Mouse (Mus musculus) right cerebral cortex, postnatal 14 days (tissue): ENCODE results near the gene Klhl35.
A peak's percentile ranks its signal among the peaks of the same experiment; 100 is the strongest.

Experiments
- DNase-seq: peaks from one replicate; pipeline ENCODE4 v3.0.0; 2022

The Klhl35 gene

DNA sequence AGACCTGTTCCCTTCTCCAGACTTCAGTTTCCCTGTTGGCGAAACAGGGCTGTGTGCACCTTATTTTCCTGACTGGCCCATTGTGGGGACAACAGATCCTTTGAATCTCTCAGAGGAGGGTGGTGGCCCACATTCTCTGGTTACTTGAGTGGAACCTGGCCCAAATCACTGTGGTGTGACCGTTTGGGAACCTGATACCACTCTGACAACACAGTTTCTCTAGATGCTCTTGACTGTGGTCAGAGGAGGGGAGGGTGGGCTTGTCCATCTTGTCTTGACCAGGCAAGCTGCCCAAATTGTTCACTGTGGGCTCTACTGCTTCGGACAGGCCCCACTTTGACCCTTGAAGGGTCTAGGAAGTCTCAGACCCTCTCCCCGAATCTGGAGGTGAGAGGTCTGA lies 11.8 kb upstream of the Klhl35 start:
- DNase-seq = no peak

DNA sequence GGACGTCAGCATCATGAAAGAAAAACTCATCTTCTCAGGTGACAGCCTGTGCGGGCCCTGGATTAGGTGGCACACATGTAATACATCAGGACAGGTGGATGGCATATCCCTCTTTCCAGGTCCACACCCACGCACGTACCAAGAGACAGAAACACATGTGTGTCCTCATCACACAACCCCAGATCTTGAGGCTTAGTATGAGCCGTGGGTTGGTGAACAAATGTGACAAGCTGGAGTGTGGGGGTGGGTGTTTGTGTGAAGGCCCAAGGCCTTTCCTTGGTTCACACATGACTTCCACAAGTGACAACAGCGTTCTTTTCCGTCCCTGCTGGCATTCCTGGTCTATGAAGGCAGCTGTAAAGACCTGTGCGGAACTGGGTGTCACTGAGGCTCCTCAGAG lies 7.0 kb upstream of the Klhl35 start:
- DNase-seq = no peak

DNA sequence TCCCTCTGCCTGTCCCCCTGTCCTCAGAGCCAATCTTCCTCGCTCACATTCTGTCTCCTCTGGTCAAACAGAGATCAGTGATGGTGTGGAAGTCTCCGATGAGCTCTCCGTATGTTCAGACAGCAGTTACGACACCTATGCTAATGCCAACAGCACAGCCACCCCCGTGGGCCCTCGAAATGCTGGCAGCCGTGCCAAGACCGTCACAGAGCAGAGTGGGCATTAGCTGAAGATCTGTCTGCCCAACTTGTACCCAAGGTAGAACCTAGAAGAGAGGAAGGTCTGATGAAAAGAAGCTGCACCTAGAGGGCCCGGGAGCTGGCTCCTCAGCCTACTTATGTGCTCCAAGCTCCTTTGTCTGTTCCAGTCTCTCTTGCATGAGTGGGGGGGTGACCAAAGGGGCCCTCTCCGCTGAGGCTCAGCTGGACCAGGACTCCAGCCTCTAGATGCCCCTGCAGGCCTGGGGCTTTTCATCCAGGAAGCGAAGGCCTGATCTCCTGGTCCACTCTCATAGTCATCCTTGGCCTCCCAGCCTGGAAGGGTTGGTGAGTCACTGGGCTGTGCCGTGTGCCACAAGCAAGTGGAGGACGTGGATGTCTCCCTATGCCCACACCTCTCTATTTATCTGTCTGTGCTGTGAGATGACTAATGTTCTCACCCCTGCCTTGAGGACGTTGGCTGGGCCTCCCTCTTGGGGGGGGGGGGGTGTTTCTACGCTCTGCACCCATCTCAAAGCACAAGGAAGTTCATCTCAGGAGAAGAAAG lies 5.7 kb upstream of the Klhl35 start:
- DNase-seq = no peak

DNA sequence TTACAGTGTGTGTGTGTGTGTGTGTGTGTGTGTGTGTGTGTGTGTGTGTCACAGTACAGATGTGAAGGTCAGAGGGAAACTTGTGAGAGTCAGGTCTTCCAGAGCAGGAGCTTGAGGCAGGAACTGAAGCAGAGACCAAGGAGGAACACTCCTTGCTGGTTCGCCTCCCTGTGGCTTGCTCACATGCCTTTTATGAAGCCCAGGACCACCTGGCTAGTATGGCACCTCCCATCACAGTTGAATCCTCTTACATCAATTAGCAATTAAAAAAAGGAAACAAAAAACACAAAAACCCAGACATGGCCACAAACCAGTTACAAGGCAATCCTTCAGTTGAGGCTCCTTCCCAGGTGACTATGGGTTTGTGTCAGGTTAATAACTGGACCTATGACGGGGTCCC lies 2.7 kb upstream of the Klhl35 start:
- no peak for DNase-seq

DNA sequence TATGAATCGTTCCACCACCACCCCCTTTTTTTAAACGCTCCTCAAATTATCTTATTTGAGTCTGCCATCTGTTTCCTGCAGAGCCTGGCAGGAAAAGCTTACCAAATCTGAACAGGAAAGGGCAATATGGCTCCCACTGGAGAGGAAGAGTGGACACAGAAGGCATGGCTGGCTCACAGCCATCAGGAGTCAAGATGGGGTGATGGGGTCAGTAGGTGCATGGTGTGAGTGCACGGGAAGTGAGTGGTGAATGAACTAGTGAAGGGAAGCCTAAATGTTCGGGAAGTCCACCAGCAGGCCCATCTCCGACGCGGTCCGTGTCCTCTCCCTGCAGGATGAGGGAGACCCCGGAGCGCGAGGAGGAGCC lies 2.1 kb downstream of the Klhl35 start:
- no peak for DNase-seq

DNA sequence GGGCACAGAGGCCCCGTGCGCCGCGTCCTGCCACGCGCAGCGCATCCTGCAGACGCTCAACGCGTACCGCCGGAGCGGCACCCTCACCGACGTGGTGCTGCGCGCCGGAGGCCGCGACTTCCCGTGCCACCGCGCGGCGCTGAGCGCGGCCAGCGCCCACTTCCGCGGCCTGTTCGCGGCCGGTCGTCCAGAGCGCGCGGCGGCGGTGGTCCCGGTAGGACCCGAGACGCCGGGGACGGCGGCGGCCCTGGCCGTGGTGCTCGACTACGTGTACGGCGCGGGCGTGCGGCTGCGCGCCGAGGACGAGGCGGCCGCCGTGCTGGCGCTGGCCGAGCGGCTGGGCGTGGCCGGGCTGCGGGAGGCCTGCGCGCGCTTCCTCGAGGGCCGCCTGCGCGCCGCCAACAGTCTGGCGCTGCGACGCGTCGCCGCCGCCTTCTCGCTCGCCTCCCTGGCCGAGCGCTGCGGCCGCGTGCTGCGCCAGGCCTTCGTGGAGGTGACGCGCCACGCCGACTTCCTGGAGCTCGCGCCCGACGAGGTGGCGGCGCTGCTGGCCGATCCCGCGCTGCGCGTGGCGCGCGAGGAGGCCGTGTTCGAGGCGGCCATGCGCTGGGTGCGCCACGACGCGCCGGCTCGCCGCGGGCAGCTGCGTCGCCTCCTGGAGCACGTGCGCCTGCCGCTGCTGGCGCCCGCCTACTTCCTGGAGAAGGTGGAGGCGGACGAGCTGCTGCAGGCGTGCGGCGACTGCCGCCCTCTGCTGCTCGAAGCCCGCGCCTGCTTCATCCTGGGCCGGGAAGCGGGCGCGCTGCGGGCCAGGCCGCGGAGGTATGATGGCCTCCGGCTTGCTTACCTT lies 2.7 kb downstream of the Klhl35 start:
- DNase-seq = peak; percentile 73

DNA sequence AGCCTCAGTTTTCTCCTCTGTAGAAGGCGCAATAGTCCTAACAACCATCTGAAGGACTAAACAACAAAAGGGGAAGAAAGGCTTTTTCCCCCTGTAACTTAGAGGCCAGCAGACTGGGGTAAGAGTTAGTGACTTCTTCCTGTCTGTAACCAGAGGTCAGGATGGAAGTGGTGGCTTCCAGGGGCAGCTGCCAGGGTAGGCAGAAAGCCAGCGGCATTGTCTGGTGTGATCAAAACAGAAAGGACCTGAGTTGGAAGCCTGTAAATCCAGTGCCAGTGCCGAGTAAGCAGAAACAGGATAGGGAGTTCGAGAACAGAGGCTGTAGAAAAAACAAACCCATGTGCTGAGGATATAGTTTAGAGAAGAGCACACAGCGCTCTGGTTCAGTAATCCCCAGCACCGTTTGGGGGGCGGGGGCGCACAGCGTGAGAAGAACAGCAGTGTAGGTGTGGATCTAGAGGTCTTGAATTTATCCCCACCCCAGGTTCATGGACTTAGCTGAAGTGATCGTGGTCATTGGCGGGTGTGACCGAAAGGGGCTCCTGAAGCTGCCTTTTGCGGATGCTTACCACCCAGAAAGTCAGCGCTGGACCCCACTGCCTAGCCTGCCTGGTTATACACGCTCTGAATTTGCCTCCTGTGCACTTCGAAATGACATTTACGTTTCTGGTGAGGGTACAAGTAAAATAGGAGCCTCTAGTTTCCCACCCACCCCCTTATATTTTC lies 4.0 kb downstream of the Klhl35 start:
- no peak for DNase-seq

DNA sequence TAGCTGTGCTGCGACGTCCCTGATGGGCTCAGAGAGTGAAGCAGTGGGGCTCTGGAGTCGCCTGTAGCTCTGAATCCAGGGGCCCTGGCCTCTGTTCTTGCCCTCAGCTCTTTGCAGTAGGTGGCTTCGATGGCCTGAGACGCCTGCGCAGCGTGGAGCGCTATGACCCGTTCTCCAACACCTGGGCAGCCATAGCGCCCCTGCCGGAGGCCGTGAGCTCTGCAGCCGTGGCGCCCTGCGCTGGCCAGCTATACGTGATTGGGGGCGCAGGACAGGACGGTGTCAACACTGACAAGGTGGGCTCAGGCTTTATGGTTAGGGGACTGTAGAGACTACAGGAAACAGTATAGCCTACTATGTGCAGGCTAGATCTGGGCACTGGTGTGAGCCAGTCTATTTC lies 5.8 kb downstream of the Klhl35 start:
- no peak for DNase-seq

DNA sequence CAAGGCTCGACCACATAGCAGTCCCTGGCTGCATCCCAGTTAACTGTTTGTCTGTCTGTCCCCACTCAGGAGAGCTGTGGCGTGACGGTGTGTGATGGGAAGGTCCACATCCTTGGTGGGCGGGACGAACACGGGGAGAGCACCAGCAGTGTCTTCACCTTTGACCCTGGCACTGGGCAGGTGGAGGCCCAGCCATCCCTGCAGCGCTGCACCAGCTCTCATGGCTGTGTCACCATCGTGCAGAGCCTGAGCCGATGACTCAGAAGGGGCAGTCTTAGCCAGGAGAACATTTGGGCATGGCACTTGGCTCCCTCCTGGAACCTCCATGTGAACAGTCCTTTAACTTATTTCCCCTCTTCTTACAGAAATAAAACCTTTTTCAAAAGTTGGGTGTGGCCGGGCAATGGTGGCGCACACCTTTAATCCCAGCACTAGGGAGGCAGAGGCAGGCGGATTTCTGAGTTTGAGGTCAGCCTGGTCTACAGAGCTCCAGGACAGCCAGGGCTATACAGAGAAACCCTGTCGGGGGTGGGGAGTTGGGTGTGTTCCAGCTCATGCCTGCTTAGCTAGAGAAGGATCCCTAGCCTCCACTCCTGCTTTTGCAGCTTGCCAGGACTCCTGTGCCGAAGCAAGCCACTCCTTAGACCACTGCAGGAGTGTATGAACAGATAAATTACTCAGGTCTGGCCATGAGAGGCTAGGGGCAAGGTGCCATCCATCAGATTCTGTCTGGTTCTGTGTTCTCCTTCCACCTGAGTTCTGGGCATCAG lies 8.0 kb downstream of the Klhl35 start:
- DNase-seq = no peak

DNA sequence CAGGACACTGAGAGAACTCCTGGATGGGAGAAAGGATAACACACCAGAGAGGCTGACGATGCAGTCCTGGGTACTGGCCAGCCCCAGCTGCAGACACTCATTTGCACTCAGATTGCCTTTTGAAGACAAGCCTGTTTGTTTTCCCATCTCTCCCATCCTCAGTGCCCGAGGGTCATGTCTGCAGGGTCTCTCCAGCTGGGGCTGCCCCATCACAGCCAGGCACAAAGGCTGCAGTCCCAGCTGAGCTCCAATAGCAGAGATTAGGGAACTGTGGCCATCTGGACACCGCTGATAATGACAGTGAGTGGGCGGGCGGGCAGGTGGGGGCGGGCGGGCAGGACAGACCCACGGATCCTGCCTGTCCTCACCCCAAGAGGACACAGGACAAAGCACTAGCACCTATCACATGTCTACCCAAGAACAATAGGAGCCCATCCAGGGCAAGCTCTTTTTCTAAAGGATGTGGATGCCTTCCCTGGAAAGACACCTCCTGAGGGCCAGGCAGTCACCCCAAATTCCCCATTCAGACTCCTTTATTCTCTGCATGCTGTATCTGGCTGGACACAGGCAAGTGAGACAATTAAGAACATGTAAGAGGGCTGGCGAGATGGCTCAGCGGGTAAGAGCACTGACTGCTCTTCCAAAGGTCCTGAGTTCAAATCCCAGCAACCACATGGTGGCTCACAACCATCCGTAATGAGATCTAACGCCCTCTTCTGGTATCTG lies 9.2 kb downstream of the Klhl35 start:
- no peak for DNase-seq

DNA sequence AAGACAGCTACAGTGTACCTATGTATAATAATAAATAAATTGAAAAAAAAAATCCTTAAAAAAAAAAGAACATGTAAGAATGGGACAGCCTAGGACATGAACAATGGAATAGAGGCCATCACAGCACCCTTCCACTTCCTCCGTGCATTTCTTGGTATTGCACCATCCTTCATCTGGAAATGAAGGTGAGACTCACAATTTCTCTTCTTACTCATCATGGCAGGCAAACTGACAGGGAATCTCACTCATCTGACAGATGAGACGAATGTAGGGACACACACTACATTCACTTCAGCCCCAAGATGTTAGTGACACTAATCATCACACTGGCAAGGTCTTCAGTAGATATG lies 9.7 kb downstream of the Klhl35 start:
- no peak for DNase-seq

DNA sequence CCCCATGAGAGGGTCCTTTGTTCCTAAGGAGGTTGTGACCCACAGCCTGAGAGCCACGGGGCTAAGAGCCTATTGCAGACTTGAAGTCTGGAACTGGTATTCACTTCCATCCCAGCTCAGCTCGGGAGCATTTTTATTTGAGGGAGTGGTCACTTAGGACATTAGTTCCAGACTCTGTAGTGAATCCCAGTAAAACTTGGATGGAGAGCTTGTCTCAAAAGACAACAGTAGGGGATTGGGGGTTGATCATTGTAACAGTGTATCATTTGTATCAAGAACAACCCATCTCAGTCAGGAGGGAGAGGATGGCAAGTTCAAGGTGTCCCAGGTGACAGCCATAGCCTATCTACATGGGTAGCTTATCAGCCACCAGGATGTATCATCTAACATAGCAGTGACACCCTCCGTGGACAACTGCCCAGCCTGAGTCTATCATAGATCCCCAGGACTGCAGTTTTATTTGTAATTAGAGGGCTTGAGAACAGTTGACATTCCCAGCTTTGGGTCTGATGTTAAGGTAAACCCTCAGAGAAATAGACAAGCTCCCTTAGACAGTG lies 10.8 kb downstream of the Klhl35 start:
- DNase-seq = no peak

DNA sequence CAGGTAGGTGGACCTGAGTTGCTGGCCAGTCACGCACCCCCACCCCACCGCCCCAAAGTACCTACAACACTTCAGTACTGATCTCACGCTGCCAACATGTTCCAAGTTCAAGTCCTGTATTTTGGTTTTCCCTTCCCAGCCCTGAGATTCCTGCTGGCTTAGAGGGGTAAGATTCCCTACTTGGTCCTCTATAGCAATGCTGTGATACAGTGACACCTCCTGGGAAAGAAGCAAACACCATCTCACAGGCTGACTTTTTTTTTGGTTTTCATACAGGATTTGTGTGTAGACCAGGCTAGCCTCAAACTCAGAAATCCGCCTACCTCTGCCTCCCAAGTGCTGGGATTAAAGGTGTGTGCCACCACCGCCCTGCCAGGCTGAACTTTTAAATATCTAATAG lies 11.4 kb downstream of the Klhl35 start:
- DNase-seq = no peak

DNA sequence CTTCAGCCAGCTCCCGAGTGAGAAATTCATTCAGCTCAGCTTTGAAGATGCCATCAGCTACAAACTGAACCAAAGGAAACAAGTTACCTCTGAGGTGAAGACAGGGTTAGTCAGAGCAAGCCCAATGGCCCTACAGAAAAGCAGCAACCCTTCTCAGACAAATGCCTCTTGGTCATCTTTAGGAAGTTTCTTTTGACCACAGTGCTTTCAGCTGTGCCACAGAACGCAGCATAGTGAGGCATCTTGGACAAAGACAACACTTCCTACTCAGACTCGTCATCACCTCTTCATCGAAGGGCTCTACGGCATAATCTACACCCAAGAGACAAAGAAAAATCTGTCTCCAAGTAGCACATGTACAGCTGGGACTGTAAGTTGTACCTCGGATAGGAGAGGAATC lies 16.8 kb downstream of the Klhl35 start:
- DNase-seq = no peak

DNA sequence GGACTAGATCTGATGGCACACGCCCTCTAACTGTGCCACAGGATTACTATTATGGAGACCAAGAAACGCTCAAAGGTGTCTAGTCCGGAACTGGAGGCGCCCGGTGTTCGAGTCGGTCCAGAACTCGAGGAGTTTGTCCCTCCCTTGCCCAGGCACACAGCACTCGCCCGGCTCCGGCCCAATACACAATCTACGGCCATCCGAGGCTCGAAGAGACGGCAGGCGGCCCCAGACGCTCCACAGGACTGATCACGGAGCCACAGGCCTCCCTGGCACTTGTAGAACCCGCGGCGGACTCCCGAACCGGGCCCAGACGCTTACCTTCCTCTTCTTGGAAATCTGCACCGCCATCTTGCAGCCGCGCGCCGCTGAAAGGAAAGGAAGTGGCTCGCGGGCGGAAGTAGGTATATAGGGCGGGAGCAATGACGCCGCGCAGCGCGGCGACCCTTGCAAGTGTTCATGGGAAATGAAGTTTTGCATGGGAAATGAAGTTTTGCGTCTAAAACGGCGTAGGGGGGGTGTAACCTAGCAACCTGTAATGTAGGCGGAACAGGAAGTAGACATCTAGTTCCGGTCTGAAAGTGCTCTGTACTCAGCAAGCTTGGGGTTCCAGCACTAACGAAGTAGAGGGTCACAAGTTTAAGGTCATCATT lies 17.6 kb downstream of the Klhl35 start, which contains the start of gene Rps3:
Gene Rps3 (minus strand): TSS at position 468 of the 653 bp plus-strand sequence.
- peak; percentile 93 for DNase-seq

DNA sequence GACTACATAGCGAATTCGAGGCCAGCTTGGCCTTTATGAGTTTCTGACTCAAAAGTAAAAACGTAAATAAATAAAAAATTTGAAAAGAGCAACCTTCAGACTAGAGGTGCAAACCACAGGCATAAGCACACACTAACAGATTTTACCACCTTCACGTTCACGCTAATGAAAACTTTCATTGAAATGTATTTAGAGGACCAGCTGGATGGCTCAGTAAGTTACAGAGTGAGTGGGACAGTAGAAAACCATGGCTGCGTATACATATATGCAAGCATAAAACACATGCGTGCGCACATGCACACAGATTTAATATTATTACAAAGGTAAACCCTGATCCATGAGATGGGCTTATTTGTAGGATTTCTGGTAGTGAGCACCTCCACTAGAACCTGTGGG lies 18.1 kb downstream of the Klhl35 start:
- no peak for DNase-seq

DNA sequence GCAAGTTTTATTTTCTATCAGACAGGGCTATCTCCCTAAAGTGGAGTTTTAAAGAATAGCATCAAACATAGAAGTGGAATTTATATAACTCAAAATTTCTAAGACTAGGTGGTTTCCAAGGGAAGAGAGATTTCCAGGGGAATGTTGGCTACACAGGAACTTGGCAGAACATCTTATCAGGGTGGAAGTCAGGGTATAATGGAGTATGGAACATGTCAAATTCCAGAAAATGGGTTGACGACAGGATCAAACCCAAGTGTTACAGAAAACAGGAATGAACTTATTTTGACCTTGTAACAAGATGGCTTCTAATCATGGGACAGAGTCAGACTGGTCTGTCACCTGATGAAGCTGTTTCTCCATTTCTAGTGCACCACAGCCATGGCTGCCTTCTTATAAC lies 18.9 kb downstream of the Klhl35 start:
- DNase-seq = no peak

DNA sequence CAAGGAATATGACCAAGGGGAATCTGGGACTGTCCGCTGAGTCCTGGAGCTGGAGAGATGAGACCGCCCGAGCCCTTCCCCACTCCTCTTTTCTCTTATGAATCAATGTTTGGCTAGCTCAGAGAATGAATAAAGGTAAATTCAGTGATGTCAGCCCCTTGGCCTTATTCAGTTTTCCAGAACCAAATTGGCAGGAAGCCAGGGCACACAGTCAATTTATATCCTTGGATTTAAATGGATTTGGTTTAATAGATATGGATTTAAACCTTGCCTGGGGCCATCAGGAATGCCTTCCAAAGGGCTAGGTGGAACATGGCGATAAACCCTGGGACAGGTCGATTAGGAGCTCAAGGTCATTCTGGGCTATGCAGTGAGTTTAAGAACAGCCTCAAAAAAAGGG lies 23.9 kb downstream of the Klhl35 start:
- DNase-seq = no peak

DNA sequence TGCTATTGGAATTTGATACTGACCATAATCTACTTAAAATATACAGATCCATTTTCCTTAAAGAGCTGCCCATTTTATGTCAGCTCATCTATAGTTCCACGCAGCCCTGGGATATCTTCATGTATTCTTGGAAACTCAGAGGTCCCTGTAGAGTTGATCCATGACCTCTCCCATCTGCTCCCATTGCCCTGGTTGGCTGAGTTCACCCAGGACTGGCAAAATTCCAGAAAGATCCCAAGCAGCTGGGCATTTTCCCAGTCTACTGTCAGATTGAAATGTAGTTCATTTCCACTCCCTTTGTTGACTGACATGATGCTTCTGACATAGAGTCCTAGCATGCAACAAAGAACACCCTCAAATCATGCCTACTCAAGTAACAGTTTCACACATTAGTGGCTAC lies 33.3 kb downstream of the Klhl35 start:
- DNase-seq = no peak

DNA sequence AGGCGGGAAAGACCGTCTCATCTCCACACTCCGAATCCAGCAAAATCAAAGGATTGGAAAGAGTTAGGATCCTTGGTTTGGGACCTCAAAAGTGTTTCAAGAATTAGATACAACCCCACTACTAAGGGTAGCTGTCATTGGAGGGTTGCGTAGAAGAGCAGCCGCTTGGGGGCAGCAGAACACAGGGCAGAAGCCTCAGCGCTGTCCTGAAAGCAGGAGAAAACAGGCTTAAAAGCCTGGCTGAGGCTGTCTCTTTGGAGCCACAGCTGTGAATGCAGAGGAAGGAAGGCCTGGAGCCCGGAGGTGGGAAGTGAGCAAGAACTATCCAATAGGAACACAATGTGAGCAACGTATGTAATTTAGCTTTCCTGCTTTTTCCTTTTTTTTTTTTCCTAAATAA lies 34.4 kb downstream of the Klhl35 start:
- DNase-seq = peak; percentile 91

DNA sequence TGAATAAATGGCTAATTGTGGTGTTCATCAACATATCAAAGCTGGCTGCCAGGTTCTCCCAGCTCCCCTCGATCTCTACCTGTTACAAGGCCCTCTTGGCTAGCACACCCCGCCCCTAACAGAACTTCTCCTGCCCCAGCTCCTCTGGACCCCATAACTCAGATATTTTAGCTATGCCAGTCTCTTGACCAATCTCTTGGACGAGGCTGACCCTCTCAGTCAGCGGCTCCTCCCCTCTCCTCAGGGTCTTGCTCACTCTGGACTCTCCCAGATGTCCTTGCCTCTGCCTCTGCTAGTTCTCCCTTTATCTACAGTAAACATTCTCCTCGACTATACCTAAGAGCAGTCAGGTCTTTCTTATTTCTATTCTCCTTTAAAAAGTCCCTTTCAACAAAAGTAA lies 34.9 kb downstream of the Klhl35 start:
- no peak for DNase-seq

DNA sequence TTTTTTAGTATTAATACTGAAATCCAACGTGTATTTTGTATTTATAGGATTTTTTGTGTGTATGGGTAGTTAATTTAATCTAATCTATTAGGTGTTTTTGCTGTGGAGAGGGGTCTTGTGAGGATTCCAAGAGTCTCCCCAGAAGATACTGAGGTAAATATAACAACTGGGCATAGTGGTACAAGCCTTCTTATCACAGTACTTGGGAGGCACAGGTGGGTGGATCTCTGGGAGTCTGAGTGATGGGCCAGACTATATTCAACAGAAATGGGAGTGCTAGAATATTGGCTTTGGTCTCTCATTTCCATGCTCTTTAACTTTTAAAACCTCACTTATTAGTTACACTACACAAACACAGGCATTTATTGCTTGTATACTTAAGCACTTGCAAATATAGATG lies 35.3 kb downstream of the Klhl35 start:
- DNase-seq = no peak
